Mouse (Mus musculus): ENCODE results near the gene Wnk1. TPM values are rescaled to one million over a fixed set of nuclear protein-coding genes. Genes with fewer than 3 reads are reported as not detected.

The Wnk1 gene
- total RNA-seq, 2 experiments from 2014 or later, result 303 to 324 TPM

DNA sequence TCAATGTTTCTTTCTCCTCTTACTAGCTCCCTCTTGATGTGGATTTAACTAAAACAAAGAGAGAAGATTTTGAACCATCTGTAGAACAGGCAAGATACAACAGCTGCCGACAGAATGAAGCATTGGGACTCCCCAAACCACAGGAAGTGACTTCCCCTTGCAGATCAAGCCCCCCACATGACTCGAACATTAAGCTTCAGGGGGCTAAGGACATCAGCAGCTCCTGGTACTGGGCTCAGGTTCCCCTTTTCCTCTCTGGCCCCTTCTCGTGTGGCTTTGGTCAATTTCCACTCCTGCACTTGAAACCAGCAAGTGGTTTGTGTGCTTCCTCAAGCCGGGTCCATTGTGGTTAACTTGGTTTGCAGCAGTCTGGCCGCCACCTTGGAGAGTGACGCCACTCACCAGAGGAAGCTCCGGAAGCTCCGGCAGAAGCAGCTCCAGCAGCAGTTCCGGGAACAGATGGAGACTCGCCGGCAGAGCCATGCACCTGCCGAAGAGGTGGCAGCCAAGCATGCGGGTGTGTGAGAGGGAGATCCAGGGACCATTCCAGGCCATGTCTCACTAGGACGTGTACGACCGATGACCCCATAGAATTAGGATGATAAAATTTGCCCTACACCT lies 119.8 kb downstream of the Wnk1 start:
- peak; percentile 13 for DNase-seq
- intact Hi-C loops (cut with DNase I), result no loop called here

DNA sequence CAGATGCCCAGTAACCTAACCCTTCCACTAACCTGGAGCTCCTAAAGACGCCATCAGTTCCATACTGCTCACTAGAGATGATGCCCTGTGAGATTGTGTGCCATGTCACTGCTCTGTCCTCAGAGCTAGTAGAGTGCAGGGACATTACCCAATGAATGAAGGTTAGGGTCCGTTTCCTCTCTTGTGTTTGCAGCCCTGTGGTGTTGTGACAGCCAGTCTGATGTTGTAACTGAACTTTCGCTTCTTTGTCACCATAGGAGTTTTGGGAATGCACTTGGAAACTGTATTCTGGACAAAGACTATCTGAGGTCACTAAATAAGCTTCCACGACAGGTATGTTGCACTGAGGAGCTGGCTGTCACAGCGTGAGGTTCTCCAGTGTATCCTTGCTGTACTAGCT lies 122.8 kb downstream of the Wnk1 start:
- intact Hi-C loops (cut with DNase I), result no loop called here
- no peak for DNase-seq

DNA sequence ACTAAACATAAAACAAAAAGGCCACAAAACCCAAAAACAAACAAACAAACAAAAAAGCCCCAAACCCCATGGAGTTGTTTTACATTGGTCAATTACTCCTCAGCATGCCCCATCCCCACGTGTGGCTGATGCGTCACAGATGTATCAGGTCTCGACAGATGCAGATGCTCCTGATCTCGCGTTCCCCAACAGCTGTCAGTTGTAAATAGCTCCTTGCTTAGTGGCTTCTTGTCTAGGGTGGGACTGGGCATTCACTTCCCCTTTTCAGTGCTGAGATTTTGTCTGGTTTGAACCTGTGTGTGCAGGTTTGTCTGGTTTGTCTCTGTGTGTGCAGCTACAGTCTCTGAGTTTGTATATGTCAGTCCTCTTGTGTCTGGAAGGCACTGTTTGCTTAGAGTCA lies 126.4 kb downstream of the Wnk1 start:
- no peak for DNase-seq
- intact Hi-C loops (cut with DNase I), result no loop called here

DNA sequence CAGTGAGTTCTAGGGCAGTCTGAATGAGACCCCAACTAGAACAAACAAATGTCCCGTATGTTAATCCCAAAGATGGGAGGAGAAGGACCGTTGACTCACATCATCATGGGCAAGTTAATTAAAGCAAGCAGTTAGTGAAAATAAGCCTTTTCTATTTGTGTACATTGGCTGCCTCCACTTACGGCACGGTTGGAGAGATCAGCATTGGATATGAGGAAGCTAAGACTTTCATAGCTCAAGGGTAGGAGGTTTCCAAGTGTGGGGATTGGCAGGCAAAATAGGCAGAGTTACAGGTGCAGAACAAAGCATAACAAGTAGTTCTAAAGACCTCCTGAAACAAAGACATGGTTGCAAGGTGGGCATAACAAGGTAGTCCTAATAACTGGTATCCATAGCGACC lies 133.0 kb downstream of the Wnk1 start:
- no peak for DNase-seq
- intact Hi-C loops (cut with DNase I), result no loop called here

DNA sequence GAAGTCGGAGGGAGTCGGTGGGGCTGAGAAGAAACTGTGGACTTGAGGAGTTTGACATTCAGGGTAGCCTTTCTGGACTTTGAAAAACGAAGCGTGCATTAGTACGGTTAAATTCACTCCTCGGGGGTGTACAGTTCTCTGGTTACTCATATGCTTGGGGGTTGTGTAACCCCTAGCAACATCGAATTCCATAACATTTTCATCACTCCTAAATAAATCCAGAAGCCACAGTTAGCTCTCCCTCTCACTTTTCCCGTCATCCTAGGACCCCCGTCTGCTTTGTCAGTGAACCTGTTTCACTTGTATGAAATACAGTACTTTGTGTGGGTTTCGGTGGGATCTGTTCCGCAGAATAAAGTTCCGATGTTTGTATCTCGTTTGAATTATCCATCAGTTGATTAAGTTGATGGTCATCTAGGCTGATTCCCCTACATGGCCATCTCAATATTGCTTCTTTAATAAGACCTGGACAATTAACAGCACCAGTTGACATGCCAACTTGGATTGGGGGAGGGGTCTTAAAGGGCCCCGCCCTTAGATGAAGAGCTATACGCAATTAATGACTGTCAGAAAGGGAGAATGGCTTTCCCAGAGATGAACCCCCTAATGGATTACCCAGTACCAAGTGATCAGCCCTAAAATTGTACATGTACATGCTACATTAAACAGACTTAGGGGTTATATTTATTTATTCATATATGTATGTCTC lies 135.2 kb downstream of the Wnk1 start:
- DNase-seq, result no peak
- intact Hi-C loops (cut with DNase I), result loop anchor here (2.0 kb wide), 1 partner anchor 56 kb away; no protein-coding TSS in a partner anchor

DNA sequence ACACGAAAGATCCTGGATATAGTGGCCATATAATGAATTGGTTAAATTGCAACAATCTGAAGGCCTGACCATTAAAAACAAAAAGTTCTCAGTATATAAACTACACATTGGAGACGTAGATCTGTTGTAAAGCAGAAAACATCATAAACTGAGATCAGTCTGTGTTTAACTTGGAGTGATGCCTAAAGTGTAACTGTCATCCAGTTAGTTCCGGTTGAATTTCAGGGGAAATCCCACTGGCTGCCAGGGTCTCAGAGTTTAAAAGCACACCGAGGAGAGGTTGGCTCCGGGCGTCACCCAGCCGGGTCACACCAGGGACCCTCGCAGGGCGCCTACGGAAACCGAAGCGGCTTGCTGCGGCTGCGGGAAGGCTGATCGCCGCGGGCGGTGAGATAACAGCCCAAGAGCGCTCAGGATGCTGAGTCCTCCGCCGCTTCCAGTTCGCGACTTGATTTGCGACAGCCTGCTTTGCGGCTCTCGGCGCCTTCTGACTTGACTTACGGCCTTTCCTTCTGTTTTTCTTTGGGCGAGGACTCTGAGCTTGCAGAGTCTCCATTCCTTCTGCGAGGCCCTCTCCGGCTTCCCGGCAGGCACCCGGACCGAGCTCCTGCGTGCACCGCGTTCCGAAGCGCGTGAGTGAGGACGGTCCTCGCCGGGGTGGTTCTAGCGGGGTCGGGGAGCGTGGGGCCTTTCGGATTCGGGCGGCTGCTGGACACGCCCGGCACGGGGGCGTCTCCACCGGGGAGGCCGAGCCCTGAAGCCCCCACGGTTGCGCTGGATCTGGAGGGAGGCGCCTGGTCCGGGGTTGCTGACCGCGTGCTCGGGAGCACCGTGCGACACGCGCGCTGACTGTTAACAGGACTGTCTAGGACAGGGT lies 136.0 kb downstream of the Wnk1 start, which contains the start of gene Rad52:
Rad52 (plus strand) TSS at position 495 of the 877 bp plus-strand sequence.
- peak; percentile 81 to 85 for DNase-seq
- intact Hi-C loops (cut with DNase I), result loop anchor here (2.0 kb wide), 1 partner anchor 56 kb away; no protein-coding TSS in a partner anchor

DNA sequence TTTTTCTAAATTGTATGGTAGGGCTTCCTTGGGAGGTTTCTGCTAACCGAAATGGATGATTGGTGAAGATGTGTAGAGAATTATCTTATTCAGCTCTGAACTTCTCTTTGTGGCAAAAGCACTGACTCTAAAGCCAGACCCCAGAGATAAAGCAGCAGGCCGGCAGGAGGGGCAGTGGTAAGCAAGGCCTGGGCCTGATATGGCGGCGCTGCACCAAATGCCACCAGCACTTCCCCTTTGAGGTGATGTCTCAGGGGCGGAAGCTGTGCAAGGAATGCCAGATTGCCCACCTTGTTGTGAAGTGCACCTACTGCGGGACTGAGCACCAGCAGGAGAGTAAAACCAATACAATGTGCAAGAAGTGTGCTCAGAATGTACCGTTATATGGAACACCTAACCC lies 145.8 kb downstream of the Wnk1 start:
- intact Hi-C loops (cut with DNase I), result no loop called here
- DNase-seq, result no peak

DNA sequence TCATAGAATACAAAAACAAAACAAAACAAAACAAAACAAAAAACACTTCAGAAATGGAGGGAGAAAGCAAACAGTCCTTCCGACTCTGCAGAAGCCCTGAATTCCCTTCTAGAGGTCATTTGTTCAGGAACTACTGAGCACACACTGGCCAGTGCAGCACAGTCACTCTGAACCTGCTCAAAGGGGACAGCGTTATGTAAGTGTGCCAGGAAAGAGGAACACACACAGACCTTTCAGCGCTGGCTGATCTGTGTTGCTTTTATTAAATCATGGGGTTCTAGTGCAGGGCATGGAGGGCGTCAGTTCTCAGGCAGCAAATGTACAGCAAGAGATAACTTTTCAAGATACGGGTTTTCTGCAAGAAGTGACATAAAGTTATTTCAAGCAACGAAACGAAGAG lies 155.3 kb downstream of the Wnk1 start:
- intact Hi-C loops (cut with DNase I), result no loop called here
- no peak for DNase-seq

Small RNA genes lying within 50 kb of the gene (microRNA-seq; reads per million reads assigned to microRNA genes)
- 0 reads per million in 2 experiments for gene Mir706

Other genes with a start within 250 kb of the Wnk1 start
- gene Erc1, start 190.5 kb downstream of the Wnk1 start, total RNA-seq (2021), result 10 to 100 TPM; 36.9 to 39.9 TPM
- 10 to 100 TPM; 12.3 to 14.3 TPM for gene Rad52, start 136.0 kb downstream of the Wnk1 start, total RNA-seq (2021)
- gene Ninj2, start 54.7 kb upstream of the Wnk1 start, total RNA-seq (2021), result not detected